Mouse (Mus musculus) liver (tissue): ENCODE data around the gene Smok3a.
"Not testable (repeated sequence)": the region's sequence is repeated elsewhere in the genome, so short reads cannot be mapped to it uniquely, and the experiment has no call there.

ENCODE experiments used
- DNase-seq: peaks from one replicate; pipeline ENCODE4 v3.0.0-alpha.2; 2020; ENCODE audit warnings: mixed read lengths

The Smok3a gene

GRCm38 (mm10) chr5:138020961-138021479, at the start of gene Smok3a, which contains the start of gene Smok3b:
Smok3a (plus strand) TSS chr5:138021261.
Smok3b (plus strand) TSS chr5:138021429.
- not testable (repeated sequence) for DNase-seq

- no peak for DNase-seq
Measured at GRCm38 (mm10) chr5:137973161-137973560, 47.9 kb upstream of the Smok3a start.

- no peak for DNase-seq
Measured at GRCm38 (mm10) chr5:137973738-137974137, 47.3 kb upstream of the Smok3a start.

GRCm38 (mm10) chr5:137974724-137975123, 46.3 kb upstream of the Smok3a start:
- DNase-seq, result no peak

GRCm38 (mm10) chr5:137975434-137975833, 45.6 kb upstream of the Smok3a start:
- DNase-seq, result no peak

- DNase-seq, result no peak
Measured at GRCm38 (mm10) chr5:137977291-137977690, 43.8 kb upstream of the Smok3a start.

- DNase-seq, result no peak
Measured at GRCm38 (mm10) chr5:137979081-137979480, 42.0 kb upstream of the Smok3a start.

- no peak for DNase-seq
Measured at GRCm38 (mm10) chr5:137981300-137981699, 39.8 kb upstream of the Smok3a start, which contains the start of gene Azgp1. Azgp1 (plus strand) TSS chr5:137981520.

GRCm38 (mm10) chr5:137986351-137986750, 34.7 kb upstream of the Smok3a start:
- no peak for DNase-seq

GRCm38 (mm10) chr5:138009437-138009836, 11.6 kb upstream of the Smok3a start:
- no peak for DNase-seq

- no peak for DNase-seq
Measured at GRCm38 (mm10) chr5:138012382-138012781, 8.7 kb upstream of the Smok3a start.

- DNase-seq, result no peak
Measured at GRCm38 (mm10) chr5:138016530-138016929, 4.5 kb upstream of the Smok3a start.

GRCm38 (mm10) chr5:138016997-138017396, 4.1 kb upstream of the Smok3a start:
- DNase-seq, result no peak

GRCm38 (mm10) chr5:138019577-138019976, 1.5 kb upstream of the Smok3a start:
- DNase-seq, result not testable (repeated sequence)

- DNase-seq, result not testable (repeated sequence)
Measured at GRCm38 (mm10) chr5:138052894-138053293, 31.8 kb downstream of the Smok3a start, which contains the start of gene Smok3c. Smok3c (plus strand) TSS chr5:138053194.

GRCm38 (mm10) chr5:138073803-138074202, 52.7 kb downstream of the Smok3a start:
- no peak for DNase-seq

- DNase-seq, result no peak
Measured at GRCm38 (mm10) chr5:138075684-138076083, 54.6 kb downstream of the Smok3a start.

GRCm38 (mm10) chr5:138076148-138076547, 55.1 kb downstream of the Smok3a start:
- DNase-seq, result no peak

GRCm38 (mm10) chr5:138080456-138080855, 59.4 kb downstream of the Smok3a start:
- DNase-seq, result no peak

GRCm38 (mm10) chr5:138081446-138081845, 60.4 kb downstream of the Smok3a start:
- no peak for DNase-seq

- no peak for DNase-seq
Measured at GRCm38 (mm10) chr5:138083318-138083900, 62.3 kb downstream of the Smok3a start.

GRCm38 (mm10) chr5:138083936-138084335, 62.9 kb downstream of the Smok3a start:
- DNase-seq, result no peak
